Mouse (Mus musculus) forebrain, postnatal 0 days (tissue): Measurements from ENCODE around the gene Ebf4. TPM values are rescaled to one million over a fixed set of nuclear protein-coding genes. Genes with fewer than 3 reads are reported as not detected.
A peak's percentile ranks its signal among the peaks of the same experiment; 100 is the strongest.

Source experiments
- ATAC-seq: fragments of 200-750 bp; cut with Nextera tagmentation; 2 replicates; pipeline ENCODE4 v1.8.0; 2017; ENCODE audit warnings: mild to moderate bottlenecking, moderate library complexity
- DNase-seq: peaks from one replicate; pipeline ENCODE4 v3.0.0-alpha.2; 2015
- H3K27ac ChIP-seq: fragments of 300-500 bp; sonication (generic); 2 replicates; pipeline ENCODE4 v1.5.1; 2014; ENCODE audit warnings: low read depth, mild to moderate bottlenecking, antibody characterized with exemption, low read length, moderate library complexity, mixed read lengths
- H3K27me3 ChIP-seq: fragments of 300-500 bp; sonication (generic); 2 replicates; pipeline ENCODE4 v1.6.1; 2014; ENCODE audit warnings: mild to moderate bottlenecking, low read length, mixed read lengths; ENCODE audit not compliant: insufficient read depth
- H3K36me3 ChIP-seq: fragments of 300-500 bp; sonication (generic); 2 replicates; pipeline ENCODE4 v1.6.1; 2014; ENCODE audit warnings: mild to moderate bottlenecking, moderate library complexity; ENCODE audit not compliant: insufficient read depth
- H3K4me1 ChIP-seq: fragments of 300-500 bp; sonication (generic); 2 replicates; pipeline ENCODE4 v1.6.1; 2014; ENCODE audit warnings: antibody characterized with exemption; ENCODE audit not compliant: insufficient read depth
- H3K4me2 ChIP-seq: fragments of 300-500 bp; sonication (generic); 2 replicates; pipeline ENCODE4 v1.6.1; 2014; ENCODE audit warnings: low read depth, mild to moderate bottlenecking, moderate library complexity
- H3K4me3 ChIP-seq: fragments of 300-500 bp; sonication (generic); 2 replicates; pipeline ENCODE4 v1.5.1; 2014; ENCODE audit warnings: low read depth, low read length, mixed read lengths
- H3K9ac ChIP-seq: fragments of 300-500 bp; sonication (generic); 2 replicates; pipeline ENCODE4 v1.6.1; 2014; ENCODE audit warnings: mild to moderate bottlenecking
- H3K9me3 ChIP-seq: fragments of 300-500 bp; sonication (generic); 2 replicates; pipeline ENCODE4 v1.6.1; 2016; ENCODE audit warnings: low read length
- CTCF ChIP-seq: sonication (generic); IDR thresholded peaks from 2 replicates; pipeline ENCODE4 v1.5.1; 2016; ENCODE audit warnings: antibody characterized with exemption, control low read depth, low read depth
- WGBS: fragments of 180-500 bp; shearing (Covaris S2); extraction: QIAGEN DNeasy Blood & Tissue Kit; methylation state at CpG from one replicate; pipeline ENCODE4 v1.1.7; 2014; 5-methylcytosine and 5-hydroxymethylcytosine counted together
- polyA plus RNA-seq: library from polyadenylated mRNA; unstranded; fragments of >200 nt; fragmentation: Nextera tagmentation; extraction: Ambion mirVana; gene quantifications from 2 replicates; pipeline ENCODE4 v1.2.1, GENCODE M21; 2015
- total RNA-seq: library from RNA; depleted of rRNA; stranded (reverse); fragments of >200 nt; gene quantifications from 2 replicates; pipeline ENCODE4 v1.2.3, GENCODE M21; 2014

The Ebf4 gene
- total and polyA plus RNA-seq, 2 experiments from 2014 or later: 4.8 to 15.1 TPM

DNA sequence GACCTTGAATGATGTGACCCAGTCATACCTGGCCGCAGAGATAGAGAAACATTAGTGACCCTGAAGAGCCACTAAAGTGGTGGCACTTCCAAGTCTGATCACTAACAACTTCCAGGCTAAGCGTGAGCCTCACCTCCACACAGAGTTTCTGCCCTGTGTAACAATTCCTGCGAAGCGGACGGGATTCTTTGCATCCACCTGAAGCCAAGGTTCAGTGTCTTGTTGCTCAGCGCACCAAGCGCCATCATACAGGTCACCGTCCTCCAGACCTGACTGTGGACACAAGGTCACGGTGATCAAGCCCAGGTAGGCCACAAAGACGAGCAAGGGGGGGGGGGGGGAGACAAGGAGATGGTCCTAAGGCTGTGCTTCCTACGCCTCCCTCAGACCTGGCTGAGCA is 100.7 kb downstream of the Ebf4 start:
- DNase-seq (no peak), ATAC-seq (no peak)
- H3K27ac ChIP-seq: no peak overlapping the region
- no peak for TF ChIP-seq CTCF
- 96% methylated on average over 11 of the region's 11 CpGs for WGBS
- no peak overlapping the region for H3K4me2 ChIP-seq
- peaks cover 15% of the 10 kb centered on the region; the same call in 1 of the 2 replicates for H3K36me3 ChIP-seq
- H3K9ac ChIP-seq: no peak overlapping the region
- H3K9me3 ChIP-seq: no peaks in the 10 kb centered on the region
- 0 out of 2 replicates have a peak, but pooled peaks cover 14% of the 10 kb centered on the region for H3K4me1 ChIP-seq
- H3K27me3 ChIP-seq: no peaks in the 10 kb centered on the region; the same call in 1 of the 2 replicates
- no peak overlapping the region for H3K4me3 ChIP-seq

DNA sequence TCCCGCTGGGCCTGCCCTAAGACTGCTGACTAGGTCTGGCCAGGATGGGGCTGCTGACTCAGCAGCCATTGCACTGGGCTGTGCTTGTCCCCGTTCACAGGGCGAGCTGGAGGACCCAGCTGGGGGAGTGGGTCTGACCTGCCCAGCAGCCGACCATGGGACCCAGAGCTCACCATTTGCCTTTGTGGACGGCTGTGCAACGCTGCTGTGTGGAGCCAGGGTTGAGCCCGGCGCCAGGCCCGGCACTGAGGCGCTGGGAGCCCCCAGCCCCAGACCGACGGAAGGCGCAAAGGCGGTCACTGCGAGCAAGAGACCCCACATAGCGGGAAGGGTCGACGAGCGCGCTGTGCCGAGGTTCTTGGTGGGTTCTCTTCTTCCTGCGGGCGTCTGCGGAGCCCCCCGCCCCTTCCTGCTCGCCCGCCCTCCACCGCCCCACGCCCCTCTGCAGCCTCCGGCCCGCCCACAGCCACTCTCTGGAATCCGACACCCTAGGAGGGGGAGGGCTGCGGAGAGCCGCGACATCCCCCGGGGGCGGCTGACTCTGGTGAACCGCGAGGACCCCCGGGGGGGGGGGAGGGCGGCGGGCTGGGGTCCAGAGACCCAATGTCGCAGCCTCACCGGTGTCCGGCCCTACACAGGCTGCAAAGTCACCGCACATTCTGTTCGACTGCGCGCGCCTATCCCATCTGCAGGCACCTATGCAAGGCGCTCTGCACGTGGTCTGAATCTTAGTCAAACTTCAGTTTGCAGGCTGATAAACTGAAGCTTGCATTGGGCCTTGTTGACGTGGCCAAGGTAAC is 102.4 kb downstream of the Ebf4 start, which contains the start of gene Cpxm1:
Cpxm1 (minus strand) TSS at position 389 of the 800 bp plus-strand sequence.
- no peaks in the 10 kb centered on the region for H3K9me3 ChIP-seq
- no peaks in the 10 kb centered on the region; the same call in 1 of the 2 replicates for H3K27me3 ChIP-seq
- TF ChIP-seq CTCF: no peak
- peak within 1 kb of the TSS; percentile 94 for H3K4me2 ChIP-seq
- H3K36me3 ChIP-seq: 0 out of 2 replicates have a peak, but pooled peaks cover 8% of the 10 kb centered on the region
- 0 out of 2 replicates have a peak, but pooled peaks cover 14% of the 10 kb centered on the region for H3K4me1 ChIP-seq
- H3K27ac ChIP-seq: no peak within 1 kb of the TSS
- peak; percentile 29 for DNase-seq
- peak within 1 kb of the TSS; percentile 49 for H3K4me3 ChIP-seq
- WGBS: 2% methylated on average over 45 of the region's 53 CpGs
- peak within 1 kb of the TSS; percentile 58 for H3K9ac ChIP-seq
- peak; percentile 77 for ATAC-seq

- Histone ChIP-seq H3K36me3 (0 out of 2 replicates have a peak, but pooled peaks cover 4% of the 10 kb centered on the region), H3K9me3 (no peaks in the 10 kb centered on the region), H3K4me2 (peak overlapping the region; percentile 94), H3K9ac (0 out of 2 replicates have a peak overlapping the region, but pooled peaks have one; percentile 58), H3K27me3 (no peaks in the 10 kb centered on the region; the same call in 1 of the 2 replicates), H3K4me3 (peak overlapping the region; percentile 49), H3K4me1 (0 out of 2 replicates have a peak, but pooled peaks cover 14% of the 10 kb centered on the region), H3K27ac (no peak overlapping the region)
- DNase-seq (no peak), ATAC-seq (0 out of 2 replicates have a peak, but pooled peaks have one; percentile 1)
- WGBS: 19% methylated on average over 12 of the region's 14 CpGs
- TF ChIP-seq CTCF: no peak
Measured at GRCm38 (mm10) chr2:130398091-130398490, 103.1 kb downstream of the Ebf4 start.

GRCm38 (mm10) chr2:130400046-130400445 is 105.1 kb downstream of the Ebf4 start:
- no peaks in the 10 kb centered on the region for H3K9me3 ChIP-seq
- no peak overlapping the region for H3K4me3 ChIP-seq
- 100% methylated on average over 1 of the region's 1 CpGs for WGBS
- H3K4me2 ChIP-seq: no peak overlapping the region
- no peak for TF ChIP-seq CTCF
- ATAC-seq (no peak), DNase-seq (no peak)
- H3K36me3 ChIP-seq: no peaks in the 10 kb centered on the region
- no peaks in the 10 kb centered on the region; the same call in 1 of the 2 replicates for H3K27me3 ChIP-seq
- no peak overlapping the region for H3K9ac ChIP-seq
- H3K4me1 ChIP-seq: 0 out of 2 replicates have a peak, but pooled peaks cover 14% of the 10 kb centered on the region
- H3K27ac ChIP-seq: no peak overlapping the region

DNA sequence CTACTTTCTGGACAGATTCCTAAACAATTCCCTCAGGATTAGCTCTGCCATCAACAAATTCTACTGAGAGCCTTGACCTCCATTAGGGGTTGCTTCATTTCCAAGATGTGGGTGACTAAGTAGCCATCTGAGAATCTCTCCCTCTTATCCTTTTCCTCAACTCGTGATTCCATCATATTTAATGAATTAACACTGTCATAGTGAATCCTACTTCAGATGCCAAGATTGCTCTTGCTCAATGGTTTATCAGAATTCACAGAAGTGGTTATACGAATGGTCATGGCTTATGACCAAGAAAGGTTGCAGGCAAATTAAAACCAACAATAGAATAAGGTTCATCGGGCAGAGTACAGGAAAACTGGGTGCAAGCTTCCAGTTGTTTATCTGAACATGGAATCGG is 106.9 kb downstream of the Ebf4 start:
- Histone ChIP-seq H3K27ac (no peak overlapping the region), H3K4me2 (no peak overlapping the region), H3K9ac (no peak overlapping the region), H3K4me1 (0 out of 2 replicates have a peak, but pooled peaks cover 9% of the 10 kb centered on the region), H3K27me3 (no peaks in the 10 kb centered on the region; the same call in 1 of the 2 replicates), H3K4me3 (no peak overlapping the region), H3K36me3 (no peaks in the 10 kb centered on the region), H3K9me3 (no peaks in the 10 kb centered on the region)
- no peak for TF ChIP-seq CTCF
- ATAC-seq (no peak), DNase-seq (no peak)
- WGBS: 80% methylated on average over 4 of the region's 4 CpGs

DNA sequence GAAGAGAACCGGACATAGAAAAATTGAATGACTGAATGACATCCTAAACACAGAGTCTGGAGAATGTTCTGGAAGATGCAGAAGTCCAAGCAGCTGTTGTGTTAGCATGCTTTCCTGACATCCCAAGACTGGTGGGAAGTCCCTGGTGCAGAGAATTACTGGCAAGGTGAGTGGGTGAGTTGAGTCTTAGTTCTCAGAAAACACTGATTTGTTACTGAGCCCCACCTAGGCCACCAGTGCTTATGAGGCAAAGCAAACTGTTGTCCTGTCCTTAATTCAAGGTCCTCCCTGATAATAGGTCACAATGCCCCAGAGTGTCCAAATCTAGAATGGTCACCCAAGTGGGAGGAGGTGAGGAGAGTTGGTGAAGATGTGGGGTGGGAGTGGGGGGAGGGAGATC is 110.0 kb downstream of the Ebf4 start, which contains the start of the genes Gm28372 and 1700020A23Rik:
Gm28372 (plus strand) TSS at position 301 of the 400 bp plus-strand sequence.
1700020A23Rik (plus strand) TSS at position 321 of the 400 bp plus-strand sequence.
- 84% methylated on average over 1 of the region's 1 CpGs for WGBS
- DNase-seq: no peak
- H3K36me3 ChIP-seq: no peaks in the 10 kb centered on the region
- H3K4me2 ChIP-seq: no peak within 1 kb of the TSS
- no peak within 1 kb of the TSS for H3K9ac ChIP-seq
- H3K27me3 ChIP-seq: no peaks in the 10 kb centered on the region
- ATAC-seq: no peak
- no peaks in the 10 kb centered on the region for H3K9me3 ChIP-seq
- TF ChIP-seq CTCF: no peak
- no peak within 1 kb of the TSS for H3K4me3 ChIP-seq
- H3K27ac ChIP-seq: no peak within 1 kb of the TSS
- H3K4me1 ChIP-seq: no peaks in the 10 kb centered on the region

- Histone ChIP-seq H3K36me3 (no peaks in the 10 kb centered on the region), H3K27me3 (no peaks in the 10 kb centered on the region), H3K27ac (no peak within 1 kb of the TSS), H3K4me3 (no peak within 1 kb of the TSS), H3K4me2 (no peak within 1 kb of the TSS), H3K9ac (no peak within 1 kb of the TSS), H3K9me3 (no peaks in the 10 kb centered on the region), H3K4me1 (no peaks in the 10 kb centered on the region)
- 88% methylated on average over 2 of the region's 2 CpGs for WGBS
- no peak for TF ChIP-seq CTCF
- ATAC-seq (no peak), DNase-seq (no peak)
Measured at GRCm38 (mm10) chr2:130406178-130406577, 111.2 kb downstream of the Ebf4 start, which contains the start of gene Tmem239. TSS of gene Tmem239 (plus strand) at chr2:130406478.
